Mouse (Mus musculus) heart, postnatal 0 days (tissue): ENCODE measurements around the gene Plscr5.

ENCODE experiments used
- CTCF ChIP-seq: IDR thresholded peaks from 2 replicates; pipeline ENCODE4 v1.5.1; 2016; ENCODE audit warnings: antibody characterized with exemption, control low read depth, low read depth
- EP300 ChIP-seq: IDR thresholded peaks from 2 replicates; pipeline ENCODE4 v1.6.1; 2016; ENCODE audit warnings: antibody characterized with exemption, low read depth

- no peak for TF ChIP-seq CTCF
- no peak for TF ChIP-seq EP300
Observed at GRCm38 (mm10) chr9:92174176-92175075, 18.3 kb upstream of the Plscr5 start.
